Mouse (Mus musculus): ENCODE measurements around the gene Ptbp1. TPM values are rescaled to one million over a fixed set of nuclear protein-coding genes. Genes with fewer than 3 reads are reported as not detected.

The Ptbp1 gene
- polyA plus RNA-seq, 1 experiment, result 67.9 TPM

DNA sequence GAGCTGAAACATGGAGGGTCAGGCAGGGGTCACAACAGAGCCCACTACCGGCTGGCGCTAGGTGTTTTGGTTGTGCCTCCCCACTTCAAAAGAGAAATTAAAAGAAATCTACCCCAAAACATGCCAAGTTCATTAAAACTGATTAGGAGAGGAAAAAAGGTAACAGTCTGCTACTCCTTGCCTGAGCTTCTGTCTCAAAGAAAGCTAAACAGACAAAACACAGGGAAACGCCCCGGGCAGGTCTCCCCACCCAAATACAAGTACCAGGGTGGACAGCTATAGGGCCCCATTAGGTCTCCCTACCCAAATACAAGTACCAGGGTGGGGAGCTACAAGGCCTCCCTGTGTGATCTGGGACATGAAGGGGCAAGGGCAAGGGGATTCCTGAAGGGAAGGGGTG is 56.3 kb downstream of the Ptbp1 start, which contains the start of gene Gm26602:
Gm26602 (plus strand) TSS at position 301 of the 400 bp plus-strand sequence.
- H3K4me1 ChIP-seq (ENCODE audit: control insufficient read depth), result peaks cover 67% of the 10 kb centered on the region
- H3K36me3 ChIP-seq (ENCODE audit: control insufficient read depth), result peaks cover 54% of the 10 kb centered on the region
- no peaks in the 10 kb centered on the region for H3K9me3 ChIP-seq (ENCODE audit: control insufficient read depth, low read length)
- TF ChIP-seq TAL1 (IDR thresholded peaks at IDR 0.05; ENCODE audit: low read length) (no peak), GATA1 (IDR thresholded peaks at IDR 0.05; ENCODE audit: low read length) (no peak)
- no peaks in the 10 kb centered on the region for H3K27me3 ChIP-seq (ENCODE audit: control insufficient read depth)
- no peak within 1 kb of the TSS for H3K4me3 ChIP-seq (replicated peaks)

DNA sequence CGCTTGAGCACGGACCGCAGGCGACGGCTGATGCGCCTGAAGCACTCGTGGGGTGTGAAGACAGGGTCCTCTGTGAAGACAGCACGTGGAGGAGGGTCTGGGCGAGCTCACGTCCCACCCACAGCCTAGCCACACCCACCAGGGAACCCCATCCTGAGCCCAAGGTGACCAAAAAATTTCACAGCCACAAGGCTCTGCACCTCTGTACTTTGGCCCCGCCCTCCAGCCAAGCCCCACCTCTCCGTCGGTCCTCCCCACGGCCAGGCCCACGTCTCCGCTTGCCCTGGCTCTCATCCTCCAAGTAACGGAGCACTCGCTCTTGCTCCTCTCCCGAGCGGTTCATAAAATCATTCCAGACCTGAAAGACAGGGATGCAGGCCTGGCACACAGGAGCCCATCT is 58.2 kb downstream of the Ptbp1 start:
- Histone ChIP-seq H3K9me3 (ENCODE audit: control insufficient read depth, low read length) (no peaks in the 10 kb centered on the region), H3K4me1 (ENCODE audit: control insufficient read depth) (peaks cover 79% of the 10 kb centered on the region), H3K4me3 (replicated peaks) (no peak overlapping the region), H3K27me3 (ENCODE audit: control insufficient read depth) (peaks cover 6% of the 10 kb centered on the region), H3K36me3 (ENCODE audit: control insufficient read depth) (peaks cover 37% of the 10 kb centered on the region)
- TF ChIP-seq TAL1 (IDR thresholded peaks at IDR 0.05; ENCODE audit: low read length) (no peak), GATA1 (IDR thresholded peaks at IDR 0.05; ENCODE audit: low read length) (no peak)

Other genes starting within 250 kb of the Ptbp1 start
- not detected in 2 replicates for gene C2cd4c, start 240.4 kb upstream of the Ptbp1 start, polyA plus RNA-seq (2012)
- not detected in 2 replicates for gene Shc2, start 216.5 kb upstream of the Ptbp1 start, polyA plus RNA-seq (2012)
- gene Odf3l2, start 208.7 kb upstream of the Ptbp1 start, polyA plus RNA-seq (2012), result not detected in 2 replicates
- 0.03 TPM in 1 of 2 replicates, not detected in the other for gene Madcam1, start 189.9 kb upstream of the Ptbp1 start, polyA plus RNA-seq (2012)
- gene Tpgs1, start 185.1 kb upstream of the Ptbp1 start, polyA plus RNA-seq (2012), result 15.5 and 17.8 TPM in 2 replicates
- gene Cdc34, start 172.2 kb upstream of the Ptbp1 start, polyA plus RNA-seq (2012), result 65.0 and 72.0 TPM in 2 replicates
- gene Gzmm, start 165.4 kb upstream of the Ptbp1 start, polyA plus RNA-seq (2012), result 0.08 and 0.09 TPM in 2 replicates
- 836 and 840 TPM in 2 replicates for gene Bsg, start 149.9 kb upstream of the Ptbp1 start, polyA plus RNA-seq (2012)
- 0.08 and 0.15 TPM in 2 replicates for gene Hcn2, start 137.8 kb upstream of the Ptbp1 start, polyA plus RNA-seq (2012)
- 2.1 and 2.5 TPM in 2 replicates for gene Polrmt, start 107.8 kb upstream of the Ptbp1 start, polyA plus RNA-seq (2012)
- not detected in 2 replicates for gene Fgf22, start 99.4 kb upstream of the Ptbp1 start, polyA plus RNA-seq (2012)
- 35.3 and 45.1 TPM in 2 replicates for gene Rnf126, start 87.5 kb upstream of the Ptbp1 start, polyA plus RNA-seq (2012)
- 0.02 and 0.04 TPM in 2 replicates for gene Fstl3, start 77.2 kb upstream of the Ptbp1 start, polyA plus RNA-seq (2012)
- gene Prss57, start 63.5 kb upstream of the Ptbp1 start, polyA plus RNA-seq (2012), result 0.02 TPM in 1 of 2 replicates, not detected in the other
- 0.34 and 0.52 TPM in 2 replicates for gene Palm, start 60.9 kb upstream of the Ptbp1 start, polyA plus RNA-seq (2012)
- not detected in 2 replicates for gene Misp, start 33.4 kb upstream of the Ptbp1 start, polyA plus RNA-seq (2012)
- gene Prtn3, start 20.0 kb downstream of the Ptbp1 start, polyA plus RNA-seq (2012), result 3.5 TPM in 2 replicates
- 0.06 and 0.11 TPM in 2 replicates for gene Plppr3, start 20.2 kb downstream of the Ptbp1 start, polyA plus RNA-seq (2012)
- gene Elane, start 31.8 kb downstream of the Ptbp1 start, polyA plus RNA-seq (2012), result 1.5 and 1.8 TPM in 2 replicates
- not detected in 2 replicates for gene Cfd, start 36.4 kb downstream of the Ptbp1 start, polyA plus RNA-seq (2012)
- 4.1 and 4.9 TPM in 2 replicates for gene Med16, start 54.5 kb downstream of the Ptbp1 start, polyA plus RNA-seq (2012)
- 0.21 TPM in 1 of 2 replicates, not detected in the other for gene Gm26602, start 56.4 kb downstream of the Ptbp1 start, polyA plus RNA-seq (2012)
- 0.01 TPM in 1 of 2 replicates, not detected in the other for gene Kiss1r, start 62.5 kb downstream of the Ptbp1 start, polyA plus RNA-seq (2012)
- gene R3hdm4, start 66.8 kb downstream of the Ptbp1 start, polyA plus RNA-seq (2012), result 9.9 and 13.0 TPM in 2 replicates
- 1.0 and 1.4 TPM in 2 replicates for gene Arid3a, start 72.6 kb downstream of the Ptbp1 start, polyA plus RNA-seq (2012)
- gene Wdr18, start 105.7 kb downstream of the Ptbp1 start, polyA plus RNA-seq (2012), result 4.4 and 4.9 TPM in 2 replicates
- 0.01 TPM in 1 of 2 replicates, not detected in the other for gene Grin3b, start 116.3 kb downstream of the Ptbp1 start, polyA plus RNA-seq (2012)
- gene Tmem259, start 129.9 kb downstream of the Ptbp1 start, polyA plus RNA-seq (2012), result 47.6 and 49.5 TPM in 2 replicates
- 0.59 and 0.74 TPM in 2 replicates for gene Cnn2, start 134.2 kb downstream of the Ptbp1 start, polyA plus RNA-seq (2012)
- gene Abca7, start 142.1 kb downstream of the Ptbp1 start, polyA plus RNA-seq (2012), result 7.6 and 7.9 TPM in 2 replicates
- gene Arhgap45, start 162.2 kb downstream of the Ptbp1 start, polyA plus RNA-seq (2012), result 1.5 and 1.7 TPM in 2 replicates
- gene Polr2e, start 185.4 kb downstream of the Ptbp1 start, polyA plus RNA-seq (2012), result 11.9 and 17.1 TPM in 2 replicates
- 551 and 700 TPM in 2 replicates for gene Gpx4, start 192.7 kb downstream of the Ptbp1 start, polyA plus RNA-seq (2012)

All from erythroblast, embryonic 14.5 days (primary cell).